Mouse (Mus musculus): Measurements from ENCODE around the gene Spg20.

DNA sequence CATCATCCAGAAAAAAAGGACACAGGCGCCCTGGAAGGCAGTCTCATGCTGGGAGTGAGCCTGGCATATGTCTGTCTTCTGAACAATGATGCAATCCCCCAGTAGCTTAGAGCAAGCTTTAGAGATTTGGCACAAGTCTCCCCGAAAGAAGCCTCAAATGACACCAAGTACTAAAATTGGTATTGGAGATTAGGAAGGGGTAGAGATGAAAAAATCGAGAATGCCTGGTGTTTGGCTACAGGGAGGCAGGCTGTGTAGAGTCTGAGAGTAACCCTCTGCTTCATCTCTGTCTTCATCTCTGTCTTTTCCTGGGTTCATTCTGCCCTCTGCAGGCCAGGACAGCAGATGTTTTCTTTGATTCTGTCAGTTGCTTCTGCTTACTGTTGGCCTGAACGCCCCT, 24.5 kb upstream of the Spg20 start:
- TF ChIP-seq CTCF (IDR thresholded peaks at IDR 0.05; ENCODE audit: low read depth, low read length) (no peak), POLR2A (IDR thresholded peaks at IDR 0.05; ENCODE audit: extremely low read depth, insufficient read depth, low read length) (no peak)
